Mouse (Mus musculus) urinary bladder, adult 18-20 months (tissue): ENCODE data around the gene Polr2g.

ENCODE experiments used
- DNase-seq, 2 experiments: peaks; one replicate each; pipeline ENCODE4 v3.0.0; 2022; ENCODE audit warnings: low spot score in 2 of 2, mixed read lengths in 2 of 2

Polr2g gene

DNA sequence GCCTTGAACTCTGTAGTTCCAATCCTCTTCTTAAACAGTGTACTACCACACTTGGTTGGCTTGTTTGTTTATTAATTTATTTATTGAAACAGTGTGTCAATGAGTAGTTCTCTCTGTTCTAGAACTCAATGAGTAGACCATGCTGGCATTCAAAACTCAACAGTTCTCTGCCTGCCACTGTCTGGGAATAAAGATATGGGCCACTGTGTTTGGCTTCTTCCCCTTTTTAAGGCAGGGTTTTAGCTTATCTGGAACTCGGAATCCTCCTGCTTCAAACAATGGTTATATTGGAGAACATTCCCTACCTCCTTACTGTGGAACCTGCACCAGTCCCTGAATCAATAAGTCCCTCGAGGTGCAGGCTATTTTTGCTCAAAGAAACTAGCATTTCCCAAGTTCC is 39.5 kb downstream of the Polr2g start:
- no peak for DNase-seq

- DNase-seq: no peak
Measured at GRCm38 (mm10) chr19:8757471-8757998, 40.8 kb downstream of the Polr2g start.

DNA sequence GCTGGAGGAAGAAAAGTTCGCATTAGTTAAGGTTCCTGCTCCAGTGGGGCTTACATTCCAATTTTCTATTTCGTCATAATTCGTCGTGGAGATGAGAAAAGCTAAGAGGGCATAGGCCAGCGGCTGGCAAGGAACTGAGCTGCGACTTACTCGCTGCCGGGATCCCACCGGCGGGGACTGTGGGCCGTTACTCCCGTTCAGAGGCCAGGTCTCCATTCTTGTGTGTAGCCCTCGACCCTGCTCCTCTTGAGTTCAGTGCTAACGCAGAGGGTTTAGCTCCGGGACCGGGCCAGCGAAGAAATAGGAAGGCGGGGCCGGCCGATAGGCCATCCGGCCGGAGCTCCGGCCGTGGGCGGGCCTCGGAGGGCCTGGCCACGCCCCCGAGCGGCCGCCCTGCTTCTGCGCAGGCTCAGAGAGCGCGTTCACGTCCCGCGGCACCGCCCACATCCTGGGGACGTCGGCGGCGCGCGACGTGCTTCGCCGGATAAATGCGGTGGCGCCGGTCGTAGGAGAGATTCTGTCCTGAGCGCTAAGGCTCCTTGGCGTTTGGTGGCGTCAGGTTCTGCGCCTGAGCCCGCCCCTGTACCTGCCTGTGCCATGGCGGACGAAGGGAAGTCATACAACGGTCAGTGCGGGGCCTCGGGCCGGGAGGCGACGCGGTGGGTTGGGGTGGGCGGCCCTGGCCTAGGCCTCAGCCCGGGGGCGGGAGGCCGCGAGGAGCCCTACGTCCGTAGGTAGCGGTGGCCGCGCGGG is 41.6 kb downstream of the Polr2g start, which contains the start of gene Nxf1:
Gene Nxf1, plus strand, starts transcription at position 439 of the 753 bp plus-strand sequence.
- peak; percentile 85 for DNase-seq

- DNase-seq: no peak
Measured at GRCm38 (mm10) chr19:8755652-8756051, 42.7 kb downstream of the Polr2g start.

- no peak for DNase-seq
Measured at GRCm38 (mm10) chr19:8747368-8747767, 51.0 kb downstream of the Polr2g start.

- no peak for DNase-seq
Measured at GRCm38 (mm10) chr19:8745382-8745781, 53.0 kb downstream of the Polr2g start.
